Mouse (Mus musculus): ENCODE results near the gene Smyd3. TPM values are rescaled to one million over a fixed set of nuclear protein-coding genes. Genes with fewer than 3 reads are reported as not detected.

Smyd3 gene
- polyA plus RNA-seq, 1 experiment from 2014 or later: 24.0 TPM

- H3K36me3 ChIP-seq (ENCODE audit: control insufficient read depth, insufficient read depth, low read length): no peaks in the 10 kb centered on the region
- H3K4me1 ChIP-seq (ENCODE audit: control insufficient read depth, insufficient read depth, low read length): peaks cover 5% of the 10 kb centered on the region; the same call in 1 of the 2 replicates
- H3K27me3 ChIP-seq (ENCODE audit: control insufficient read depth, insufficient read depth, low read length): no peaks in the 10 kb centered on the region
- H3K9me3 ChIP-seq (ENCODE audit: control insufficient read depth, low read depth, low read length): no peaks in the 10 kb centered on the region
- 88% methylated on average over 1 of the region's 1 CpGs for WGBS
- H3K9ac ChIP-seq (replicated peaks; ENCODE audit: low read depth, low read length): no peak overlapping the region
- H3K27ac ChIP-seq (ENCODE audit: low read length): no peak overlapping the region
- no peak overlapping the region for H3K4me2 ChIP-seq (replicated peaks; ENCODE audit: low read depth, low read length)
- H3K4me3 ChIP-seq (ENCODE audit: low read depth, low read length): no peak overlapping the region
- ATAC-seq (ENCODE audit: insufficient number of reproducible peaks, insufficient read depth, low FRiP score, low read depth): no peak
Observed at GRCm38 (mm10) chr1:179068990-179069389, 448.9 kb downstream of the Smyd3 start.

GRCm38 (mm10) chr1:179065294-179065601 lies 452.6 kb downstream of the Smyd3 start:
- WGBS: 82% methylated on average over 2 of the region's 2 CpGs
- H3K9ac ChIP-seq (replicated peaks; ENCODE audit: low read depth, low read length): no peak overlapping the region
- no peak overlapping the region for H3K4me2 ChIP-seq (replicated peaks; ENCODE audit: low read depth, low read length)
- no peaks in the 10 kb centered on the region for H3K9me3 ChIP-seq (ENCODE audit: control insufficient read depth, low read depth, low read length)
- no peak for ATAC-seq (ENCODE audit: insufficient number of reproducible peaks, insufficient read depth, low FRiP score, low read depth)
- H3K4me1 ChIP-seq (ENCODE audit: control insufficient read depth, insufficient read depth, low read length): peaks cover 33% of the 10 kb centered on the region
- H3K27ac ChIP-seq (ENCODE audit: low read length): peak overlapping the region; percentile 35; the same call in 1 of the 2 replicates
- no peaks in the 10 kb centered on the region for H3K27me3 ChIP-seq (ENCODE audit: control insufficient read depth, insufficient read depth, low read length)
- no peak overlapping the region for H3K4me3 ChIP-seq (ENCODE audit: low read depth, low read length)
- H3K36me3 ChIP-seq (ENCODE audit: control insufficient read depth, insufficient read depth, low read length): no peaks in the 10 kb centered on the region

- ATAC-seq (ENCODE audit: insufficient number of reproducible peaks, insufficient read depth, low FRiP score, low read depth): no peak
- Histone ChIP-seq H3K27ac (ENCODE audit: low read length) (peak overlapping the region; percentile 41; the same call in 1 of the 2 replicates), H3K4me2 (replicated peaks; ENCODE audit: low read depth, low read length) (no peak overlapping the region), H3K4me3 (ENCODE audit: low read depth, low read length) (no peak overlapping the region), H3K27me3 (ENCODE audit: control insufficient read depth, insufficient read depth, low read length) (no peaks in the 10 kb centered on the region), H3K9ac (replicated peaks; ENCODE audit: low read depth, low read length) (no peak overlapping the region), H3K9me3 (ENCODE audit: control insufficient read depth, low read depth, low read length) (no peaks in the 10 kb centered on the region), H3K36me3 (ENCODE audit: control insufficient read depth, insufficient read depth, low read length) (no peaks in the 10 kb centered on the region), H3K4me1 (ENCODE audit: control insufficient read depth, insufficient read depth, low read length) (peaks cover 38% of the 10 kb centered on the region)
- WGBS: 58% methylated on average over 14 of the region's 14 CpGs
Observed at GRCm38 (mm10) chr1:179064601-179065293, 453.1 kb downstream of the Smyd3 start.

- no peaks in the 10 kb centered on the region for H3K36me3 ChIP-seq (ENCODE audit: control insufficient read depth, insufficient read depth, low read length)
- H3K9me3 ChIP-seq (ENCODE audit: control insufficient read depth, low read depth, low read length): no peaks in the 10 kb centered on the region
- 13% methylated on average over 9 of the region's 9 CpGs for WGBS
Observed at GRCm38 (mm10) chr1:179061759-179062168, 456.1 kb downstream of the Smyd3 start.

GRCm38 (mm10) chr1:179061053-179061452 lies 456.8 kb downstream of the Smyd3 start:
- Histone ChIP-seq H3K9ac (replicated peaks; ENCODE audit: low read depth, low read length) (no peak overlapping the region), H3K4me2 (replicated peaks; ENCODE audit: low read depth, low read length) (no peak overlapping the region), H3K4me1 (ENCODE audit: control insufficient read depth, insufficient read depth, low read length) (peaks cover 43% of the 10 kb centered on the region), H3K4me3 (ENCODE audit: low read depth, low read length) (no peak overlapping the region), H3K9me3 (ENCODE audit: control insufficient read depth, low read depth, low read length) (no peaks in the 10 kb centered on the region), H3K27me3 (ENCODE audit: control insufficient read depth, insufficient read depth, low read length) (no peaks in the 10 kb centered on the region), H3K27ac (ENCODE audit: low read length) (peak overlapping the region; percentile 95), H3K36me3 (ENCODE audit: control insufficient read depth, insufficient read depth, low read length) (no peaks in the 10 kb centered on the region)
- no peak for ATAC-seq (ENCODE audit: insufficient number of reproducible peaks, insufficient read depth, low FRiP score, low read depth)
- 59% methylated on average over 4 of the region's 4 CpGs for WGBS

More at GRCm38 (mm10) chr1:179061759-179062168, 456.1 kb downstream of the Smyd3 start:
- Histone ChIP-seq H3K4me3 (ENCODE audit: low read depth, low read length) (no peak overlapping the region), H3K4me1 (ENCODE audit: control insufficient read depth, insufficient read depth, low read length) (peaks cover 43% of the 10 kb centered on the region), H3K9ac (replicated peaks; ENCODE audit: low read depth, low read length) (no peak overlapping the region), H3K27ac (ENCODE audit: low read length) (peak overlapping the region; percentile 95), H3K4me2 (replicated peaks; ENCODE audit: low read depth, low read length) (no peak overlapping the region; the same call in 1 of the 2 replicates), H3K27me3 (ENCODE audit: control insufficient read depth, insufficient read depth, low read length) (no peaks in the 10 kb centered on the region)
- peak; percentile 70 for ATAC-seq (ENCODE audit: insufficient number of reproducible peaks, insufficient read depth, low FRiP score, low read depth)

GRCm38 (mm10) chr1:179060113-179060955 lies 457.5 kb downstream of the Smyd3 start:
- H3K36me3 ChIP-seq (ENCODE audit: control insufficient read depth, insufficient read depth, low read length): no peaks in the 10 kb centered on the region
- ATAC-seq (ENCODE audit: insufficient number of reproducible peaks, insufficient read depth, low FRiP score, low read depth): peak; percentile 64; the same call in 1 of the 2 replicates
- H3K9ac ChIP-seq (replicated peaks; ENCODE audit: low read depth, low read length): no peak overlapping the region
- no peak overlapping the region; the same call in 1 of the 2 replicates for H3K4me2 ChIP-seq (replicated peaks; ENCODE audit: low read depth, low read length)
- H3K27me3 ChIP-seq (ENCODE audit: control insufficient read depth, insufficient read depth, low read length): no peaks in the 10 kb centered on the region
- no peak overlapping the region for H3K4me3 ChIP-seq (ENCODE audit: low read depth, low read length)
- peak overlapping the region; percentile 95 for H3K27ac ChIP-seq (ENCODE audit: low read length)
- WGBS: 20% methylated on average over 18 of the region's 18 CpGs
- H3K4me1 ChIP-seq (ENCODE audit: control insufficient read depth, insufficient read depth, low read length): peaks cover 43% of the 10 kb centered on the region
- no peaks in the 10 kb centered on the region for H3K9me3 ChIP-seq (ENCODE audit: control insufficient read depth, low read depth, low read length)

- no peak for ATAC-seq (ENCODE audit: insufficient number of reproducible peaks, insufficient read depth, low FRiP score, low read depth)
- H3K27ac ChIP-seq (ENCODE audit: low read length): peak overlapping the region; percentile 95
Observed at GRCm38 (mm10) chr1:179059286-179060112, 458.3 kb downstream of the Smyd3 start.

GRCm38 (mm10) chr1:179058675-179059074 lies 459.2 kb downstream of the Smyd3 start:
- H3K36me3 ChIP-seq (ENCODE audit: control insufficient read depth, insufficient read depth, low read length): no peaks in the 10 kb centered on the region
- H3K9ac ChIP-seq (replicated peaks; ENCODE audit: low read depth, low read length): no peak overlapping the region
- H3K4me3 ChIP-seq (ENCODE audit: low read depth, low read length): no peak overlapping the region
- H3K4me1 ChIP-seq (ENCODE audit: control insufficient read depth, insufficient read depth, low read length): peaks cover 38% of the 10 kb centered on the region
- no peaks in the 10 kb centered on the region for H3K27me3 ChIP-seq (ENCODE audit: control insufficient read depth, insufficient read depth, low read length)
- H3K27ac ChIP-seq (ENCODE audit: low read length): 0 out of 2 replicates have a peak overlapping the region, but pooled peaks have one; percentile 49
- 81% methylated on average over 4 of the region's 4 CpGs for WGBS
- no peaks in the 10 kb centered on the region for H3K9me3 ChIP-seq (ENCODE audit: control insufficient read depth, low read depth, low read length)
- no peak for ATAC-seq (ENCODE audit: insufficient number of reproducible peaks, insufficient read depth, low FRiP score, low read depth)
- H3K4me2 ChIP-seq (replicated peaks; ENCODE audit: low read depth, low read length): no peak overlapping the region

More at GRCm38 (mm10) chr1:179059286-179060112, 458.3 kb downstream of the Smyd3 start:
- Histone ChIP-seq H3K4me3 (ENCODE audit: low read depth, low read length) (no peak overlapping the region), H3K27me3 (ENCODE audit: control insufficient read depth, insufficient read depth, low read length) (no peaks in the 10 kb centered on the region), H3K36me3 (ENCODE audit: control insufficient read depth, insufficient read depth, low read length) (no peaks in the 10 kb centered on the region), H3K4me1 (ENCODE audit: control insufficient read depth, insufficient read depth, low read length) (peaks cover 40% of the 10 kb centered on the region), H3K4me2 (replicated peaks; ENCODE audit: low read depth, low read length) (no peak overlapping the region; the same call in 1 of the 2 replicates), H3K9me3 (ENCODE audit: control insufficient read depth, low read depth, low read length) (no peaks in the 10 kb centered on the region), H3K9ac (replicated peaks; ENCODE audit: low read depth, low read length) (no peak overlapping the region)
- whole genome bisulfite sequencing: 49% methylated on average over 15 of the region's 15 CpGs

All from stomach, embryonic 14.5 days (tissue).